Mouse (Mus musculus) neural tube, embryonic 15.5 days (tissue): ENCODE results near the gene Fnip2. TPM values are rescaled to one million over a fixed set of nuclear protein-coding genes. Genes with fewer than 3 reads are reported as not detected.

Experiments
- ATAC-seq: fragments of 200-750 bp; cut with Nextera tagmentation; 2 replicates; pipeline ENCODE4 v1.8.0; 2017; ENCODE audit warnings: mild to moderate bottlenecking, moderate TSS enrichment, moderate library complexity; ENCODE audit not compliant: low FRiP score
- H3K27ac ChIP-seq: fragments of 300-500 bp; sonication (generic); replicated peaks from 2 replicates; pipeline ENCODE4 v1.5.1; 2015; ENCODE audit warnings: mild to moderate bottlenecking, inconsistent platforms
- H3K27me3 ChIP-seq: fragments of 300-500 bp; sonication (generic); replicated peaks from 2 replicates; pipeline ENCODE4 v1.6.1; 2015; ENCODE audit warnings: inconsistent platforms
- H3K36me3 ChIP-seq: fragments of 300-500 bp; sonication (generic); 2 replicates; pipeline ENCODE4 v1.6.1; 2015; ENCODE audit warnings: inconsistent platforms
- H3K4me1 ChIP-seq: fragments of 300-500 bp; sonication (generic); 2 replicates; pipeline ENCODE4 v1.6.1; 2015; ENCODE audit warnings: inconsistent platforms
- H3K4me2 ChIP-seq: fragments of 300-500 bp; sonication (generic); 2 replicates; pipeline ENCODE4 v1.6.1; 2015; ENCODE audit warnings: inconsistent platforms, mild to moderate bottlenecking, moderate library complexity
- H3K4me3 ChIP-seq: fragments of 300-500 bp; sonication (generic); replicated peaks from 2 replicates; pipeline ENCODE4 v1.5.1; 2015; ENCODE audit warnings: mild to moderate bottlenecking, inconsistent platforms
- H3K9ac ChIP-seq: fragments of 300-500 bp; sonication (generic); replicated peaks from 2 replicates; pipeline ENCODE4 v1.6.1; 2015; ENCODE audit warnings: mild to moderate bottlenecking, inconsistent platforms
- H3K9me3 ChIP-seq: fragments of 300-500 bp; sonication (generic); replicated peaks from 2 replicates; pipeline ENCODE4 v1.6.1; 2016; ENCODE audit warnings: inconsistent platforms
- WGBS: fragments of 180-500 bp; shearing (Covaris S2); methylation state at CpG from one replicate; pipeline ENCODE4 v1.1.7; 2015; ENCODE audit warnings: mixed read lengths; 5-methylcytosine and 5-hydroxymethylcytosine counted together
- polyA plus RNA-seq: library from polyadenylated mRNA; unstranded; fragments of >200 nt; fragmentation: Nextera tagmentation; extraction: Ambion mirVana; gene quantifications from 2 replicates; pipeline ENCODE4 v1.2.1, GENCODE M21; 2015

The Fnip2 gene
- polyA plus RNA-seq, 1 experiment from 2014 or later: 7.3 TPM

DNA sequence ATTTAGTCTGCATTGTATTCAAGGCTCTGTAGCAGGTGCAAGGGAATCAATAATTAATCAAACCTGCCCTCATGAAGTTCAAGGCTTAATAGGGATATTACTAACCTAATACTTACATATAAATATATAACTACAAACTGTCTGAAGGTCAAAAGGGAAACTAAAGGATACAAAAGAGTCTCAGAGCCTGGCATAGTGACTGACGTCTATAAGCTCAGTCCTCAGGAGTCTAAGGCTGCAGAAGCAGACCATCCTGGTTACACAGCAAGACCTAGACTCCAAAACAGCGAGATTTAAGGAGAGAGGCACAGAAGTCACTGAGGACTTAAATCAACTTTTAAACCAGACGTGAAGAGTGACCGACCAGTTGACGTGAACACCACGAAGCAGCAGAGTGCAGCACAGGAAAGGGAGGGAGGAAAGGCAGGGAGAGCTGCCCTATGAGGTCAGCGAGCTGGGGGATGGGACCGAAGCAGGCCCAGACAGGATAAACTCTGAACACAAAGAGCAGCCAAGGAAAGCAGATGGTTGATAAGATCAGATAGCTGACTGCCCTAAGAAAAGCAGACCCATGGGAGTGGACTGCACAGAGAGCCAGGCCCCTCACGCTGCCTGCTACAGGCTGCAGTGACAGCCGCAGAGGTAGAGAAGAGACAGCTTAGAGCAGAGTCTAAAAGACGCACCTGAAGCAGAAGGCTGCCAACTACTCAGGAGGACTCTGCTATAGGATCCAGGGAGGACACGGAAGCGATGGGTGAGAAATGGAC is 48.7 kb downstream of the Fnip2 start:
- Histone ChIP-seq H3K4me3 (no peak overlapping the region), H3K4me2 (no peak overlapping the region), H3K27ac (peak overlapping the region; percentile 10; the same call in 1 of the 2 replicates), H3K36me3 (no peaks in the 10 kb centered on the region), H3K27me3 (no peaks in the 10 kb centered on the region), H3K9me3 (no peaks in the 10 kb centered on the region), H3K4me1 (peaks cover 21% of the 10 kb centered on the region), H3K9ac (no peak overlapping the region)
- peak; percentile 58; the same call in 1 of the 2 replicates for ATAC-seq
- WGBS: 52% methylated on average over 13 of the region's 13 CpGs

DNA sequence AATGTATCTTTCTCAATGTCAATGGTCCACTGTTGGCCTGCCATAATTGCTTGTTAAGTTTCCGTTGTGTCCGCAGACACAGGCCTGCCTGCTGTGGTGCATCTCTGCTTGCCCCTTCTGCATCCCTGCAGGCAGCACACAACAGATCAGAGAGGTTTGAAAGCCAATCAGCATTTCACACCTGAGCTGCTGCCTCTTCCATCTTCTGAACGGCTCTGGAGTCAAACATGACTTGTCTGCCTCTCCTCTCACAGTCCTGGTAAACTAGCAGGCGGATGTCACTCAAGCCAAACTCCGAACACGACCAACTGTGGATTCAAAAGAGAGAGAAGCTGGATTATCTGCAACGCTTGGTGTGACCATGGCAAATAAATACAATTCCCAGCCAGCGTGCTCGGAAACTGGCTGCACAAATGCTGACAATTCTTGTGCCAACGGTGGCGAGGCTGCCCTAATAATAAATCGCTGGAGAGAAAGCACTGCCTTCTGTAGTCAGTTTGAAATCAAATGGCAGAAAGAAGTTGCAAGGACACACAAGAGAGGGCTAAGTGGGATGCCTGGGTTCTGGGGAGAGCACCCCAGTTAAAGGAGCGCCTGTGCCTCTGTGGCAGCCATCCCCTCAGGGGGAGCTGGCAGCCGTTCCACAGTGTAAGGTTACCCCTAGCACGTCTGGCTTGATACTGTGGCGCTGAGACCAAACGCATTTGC is 49.6 kb downstream of the Fnip2 start:
- WGBS: 48% methylated on average over 17 of the region's 17 CpGs
- Histone ChIP-seq H3K27ac (peak overlapping the region; percentile 10; the same call in 1 of the 2 replicates), H3K4me1 (peaks cover 21% of the 10 kb centered on the region), H3K27me3 (no peaks in the 10 kb centered on the region), H3K36me3 (no peaks in the 10 kb centered on the region), H3K4me2 (peak overlapping the region; percentile 9), H3K9ac (no peak overlapping the region), H3K9me3 (no peaks in the 10 kb centered on the region), H3K4me3 (no peak overlapping the region)
- 0 out of 2 replicates have a peak, but pooled peaks have one; percentile 21 for ATAC-seq

DNA sequence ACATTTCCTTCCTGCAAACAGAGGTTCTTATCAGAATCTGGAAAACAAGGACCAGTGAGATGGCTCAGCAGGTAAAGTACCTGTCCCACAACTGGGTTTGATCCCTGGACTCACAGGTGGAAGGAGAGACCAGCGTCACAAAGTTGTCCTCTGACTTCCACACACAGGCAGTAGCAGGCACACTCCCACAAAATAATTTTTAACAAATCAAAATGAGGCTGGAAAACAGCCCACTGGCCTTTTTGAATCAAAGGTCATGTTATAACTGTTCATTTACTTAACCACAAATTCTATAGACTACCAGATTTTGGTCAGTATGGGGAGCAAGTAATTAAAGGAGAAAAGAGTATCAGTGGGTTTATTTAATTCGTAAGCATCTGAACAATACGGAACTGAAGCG is 50.6 kb downstream of the Fnip2 start:
- H3K27ac ChIP-seq: no peak overlapping the region
- no peak overlapping the region for H3K4me3 ChIP-seq
- H3K9me3 ChIP-seq: no peaks in the 10 kb centered on the region
- no peak overlapping the region for H3K9ac ChIP-seq
- WGBS: 97% methylated on average over 4 of the region's 4 CpGs
- ATAC-seq: no peak
- peaks cover 21% of the 10 kb centered on the region for H3K4me1 ChIP-seq
- H3K27me3 ChIP-seq: no peaks in the 10 kb centered on the region
- no peak overlapping the region for H3K4me2 ChIP-seq
- no peaks in the 10 kb centered on the region for H3K36me3 ChIP-seq

DNA sequence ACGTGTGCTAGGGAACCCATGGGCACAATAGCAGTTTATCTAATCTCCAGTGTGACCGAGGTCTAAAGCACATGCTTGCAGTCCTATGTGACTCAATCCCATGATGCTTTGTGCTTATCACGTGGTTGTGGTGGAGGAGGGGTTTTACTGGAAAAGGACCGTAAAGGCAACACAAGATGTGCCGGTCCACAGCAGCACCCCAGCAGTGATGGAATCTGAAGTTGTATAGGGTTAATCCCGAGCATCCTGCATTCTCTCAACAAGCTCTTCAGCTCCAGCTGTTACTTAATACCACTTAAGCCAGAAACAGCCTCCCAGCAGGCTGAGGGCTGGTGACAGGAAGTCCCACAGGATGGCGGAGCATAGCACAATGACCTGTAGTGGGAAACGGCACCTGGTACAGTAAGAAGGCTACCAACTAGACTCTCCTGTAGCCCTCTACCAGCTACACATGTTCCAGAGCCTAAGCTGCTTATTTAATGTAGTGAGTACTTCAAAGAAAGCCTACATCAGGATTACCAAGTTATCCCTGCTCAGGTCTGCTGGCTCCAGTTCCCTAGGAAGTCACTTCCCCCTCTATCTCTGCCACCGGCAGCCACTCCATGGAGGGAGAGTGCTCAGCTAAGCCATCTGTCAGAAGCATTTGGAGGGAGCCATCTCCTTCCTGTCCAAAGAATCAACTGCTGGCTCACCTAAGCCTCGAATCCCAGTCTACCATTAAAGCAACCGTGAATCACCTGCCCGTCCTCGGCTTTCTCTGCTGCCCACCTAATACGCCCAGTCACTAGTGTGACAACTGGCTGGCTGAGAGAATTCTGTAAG is 51.3 kb downstream of the Fnip2 start:
- Histone ChIP-seq H3K9me3 (no peaks in the 10 kb centered on the region), H3K9ac (no peak overlapping the region), H3K4me1 (peaks cover 21% of the 10 kb centered on the region), H3K27me3 (no peaks in the 10 kb centered on the region), H3K36me3 (no peaks in the 10 kb centered on the region), H3K27ac (no peak overlapping the region), H3K4me2 (no peak overlapping the region), H3K4me3 (no peak overlapping the region)
- ATAC-seq: no peak
- WGBS: 82% methylated on average over 14 of the region's 14 CpGs

DNA sequence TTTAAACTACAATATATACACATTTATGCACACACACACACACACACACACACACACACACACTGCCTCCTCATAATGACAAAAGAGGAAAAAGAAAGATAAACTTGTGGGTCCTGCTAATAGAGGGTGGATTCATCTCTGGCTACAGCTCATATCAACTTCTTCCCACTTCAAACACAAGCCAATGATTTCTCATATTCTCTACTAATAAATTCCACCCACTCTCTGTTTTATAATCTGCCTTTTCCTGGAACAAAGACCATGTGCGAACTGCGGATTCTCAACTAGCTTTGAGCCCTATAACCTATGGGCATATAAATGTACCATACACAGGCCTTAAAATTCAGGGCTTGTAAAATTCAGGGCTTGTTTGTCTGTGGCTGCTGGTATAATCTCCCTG is 53.3 kb downstream of the Fnip2 start:
- Histone ChIP-seq H3K9me3 (no peaks in the 10 kb centered on the region), H3K4me3 (no peak overlapping the region), H3K36me3 (no peaks in the 10 kb centered on the region), H3K4me2 (no peak overlapping the region), H3K27ac (no peak overlapping the region), H3K27me3 (no peaks in the 10 kb centered on the region), H3K9ac (no peak overlapping the region), H3K4me1 (peaks cover 18% of the 10 kb centered on the region)
- no peak for ATAC-seq
- WGBS: 95% methylated on average over 2 of the region's 2 CpGs

DNA sequence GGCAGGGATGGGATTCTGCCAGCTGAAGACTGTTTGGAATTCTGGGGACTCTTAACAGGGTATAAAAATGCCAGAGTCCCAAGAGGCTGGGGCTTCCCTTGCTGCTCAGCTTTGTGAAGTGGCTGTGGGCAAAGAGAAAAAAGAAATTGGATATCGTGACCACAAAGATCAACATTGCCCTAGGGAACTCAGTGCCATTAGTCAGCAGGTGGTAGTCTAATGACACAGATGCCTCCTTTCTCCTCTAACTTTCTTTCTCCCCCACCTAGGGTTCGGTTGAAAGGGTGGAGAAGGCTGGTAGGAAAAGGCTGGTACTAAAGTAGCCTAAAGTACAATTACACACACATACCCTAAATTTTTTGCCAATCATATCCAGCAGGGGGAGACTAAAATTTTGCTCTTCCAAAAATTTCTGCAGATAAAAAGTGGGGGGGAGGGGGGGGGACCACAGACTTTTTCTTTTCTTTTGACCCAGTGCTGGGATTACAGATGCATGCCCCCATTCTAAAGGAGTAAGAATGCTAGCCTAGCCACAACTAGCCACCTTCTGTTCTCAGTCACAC is 66.3 kb downstream of the Fnip2 start:
- H3K27me3 ChIP-seq: no peaks in the 10 kb centered on the region
- H3K4me1 ChIP-seq: no peaks in the 10 kb centered on the region
- no peak overlapping the region for H3K4me3 ChIP-seq
- H3K36me3 ChIP-seq: peaks cover 12% of the 10 kb centered on the region; the same call in 1 of the 2 replicates
- no peak overlapping the region for H3K9ac ChIP-seq
- H3K27ac ChIP-seq: no peak overlapping the region
- no peak for ATAC-seq
- 60% methylated on average over 2 of the region's 2 CpGs for WGBS
- H3K4me2 ChIP-seq: no peak overlapping the region
- H3K9me3 ChIP-seq: no peaks in the 10 kb centered on the region

DNA sequence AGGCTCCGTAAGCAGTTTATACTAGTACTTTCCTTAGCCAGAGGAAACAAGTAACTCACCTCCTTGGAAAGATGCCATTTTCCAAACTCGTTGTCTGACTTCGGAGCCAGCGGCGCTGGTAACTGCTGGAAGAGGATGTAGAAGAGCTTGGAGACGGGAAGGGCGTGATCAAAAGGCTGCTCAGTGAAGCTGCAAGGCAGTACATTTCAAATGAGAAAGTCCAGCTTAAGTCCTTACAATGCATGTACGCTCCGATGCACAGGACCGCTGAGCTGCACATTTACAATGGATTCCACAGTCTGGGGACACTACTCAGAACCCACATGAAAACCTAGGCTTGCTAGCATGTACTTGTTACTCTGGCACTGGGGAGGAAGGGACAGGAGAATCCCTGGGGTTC is 67.3 kb downstream of the Fnip2 start:
- Histone ChIP-seq H3K4me3 (no peak overlapping the region), H3K4me1 (no peaks in the 10 kb centered on the region), H3K36me3 (peaks cover 15% of the 10 kb centered on the region), H3K27me3 (no peaks in the 10 kb centered on the region), H3K4me2 (no peak overlapping the region), H3K9ac (no peak overlapping the region), H3K9me3 (no peaks in the 10 kb centered on the region), H3K27ac (no peak overlapping the region)
- ATAC-seq: no peak
- 51% methylated on average over 10 of the region's 10 CpGs for WGBS

DNA sequence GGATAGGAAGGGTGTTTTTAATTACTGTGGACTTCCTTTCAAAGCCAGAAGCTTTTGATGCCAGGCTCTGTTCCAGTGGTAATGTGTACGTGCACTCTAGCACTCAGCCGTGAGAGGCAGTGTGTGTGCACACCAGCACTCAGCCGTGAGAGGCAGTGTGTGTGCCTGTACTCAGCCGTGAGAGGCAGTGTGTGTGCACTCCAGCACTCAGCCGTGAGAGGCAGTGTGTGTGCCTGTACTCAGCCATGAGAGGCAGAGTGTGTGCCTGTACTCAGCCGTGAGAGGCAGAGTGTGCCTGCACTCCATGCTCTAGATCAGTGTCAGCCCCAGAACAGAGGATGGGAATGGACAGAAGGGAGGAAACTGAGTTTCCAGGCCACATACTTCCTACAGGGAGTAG is 70.9 kb downstream of the Fnip2 start:
- Histone ChIP-seq H3K36me3 (peaks cover 36% of the 10 kb centered on the region), H3K27ac (no peak overlapping the region), H3K4me3 (no peak overlapping the region), H3K9ac (no peak overlapping the region), H3K4me2 (no peak overlapping the region), H3K9me3 (no peaks in the 10 kb centered on the region), H3K27me3 (no peaks in the 10 kb centered on the region), H3K4me1 (no peaks in the 10 kb centered on the region)
- no peak for ATAC-seq
- 86% methylated on average over 6 of the region's 6 CpGs for WGBS

DNA sequence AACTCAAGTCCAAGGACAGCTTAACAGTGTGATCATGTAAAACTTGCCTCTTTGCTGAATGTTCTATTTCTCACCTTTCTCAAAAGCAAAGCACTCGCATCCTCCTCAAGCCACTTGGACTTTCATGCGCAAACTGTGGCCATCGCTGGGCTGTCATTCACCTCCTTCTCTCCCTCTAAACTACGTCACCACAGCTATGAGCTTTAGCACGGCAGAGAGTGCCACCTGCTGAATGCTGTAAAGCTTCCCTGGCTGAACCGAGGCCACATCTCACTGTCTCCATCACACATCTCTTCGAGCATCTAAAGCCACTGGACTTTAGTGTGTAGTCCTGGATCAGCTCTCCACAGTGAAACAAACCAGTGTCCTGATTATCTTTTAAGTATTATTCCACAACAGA is 72.4 kb downstream of the Fnip2 start:
- Histone ChIP-seq H3K9ac (no peak overlapping the region), H3K36me3 (peaks cover 34% of the 10 kb centered on the region), H3K4me2 (no peak overlapping the region), H3K4me3 (no peak overlapping the region), H3K27ac (no peak overlapping the region), H3K27me3 (no peaks in the 10 kb centered on the region), H3K4me1 (no peaks in the 10 kb centered on the region), H3K9me3 (no peaks in the 10 kb centered on the region)
- 76% methylated on average over 7 of the region's 7 CpGs for WGBS
- ATAC-seq: no peak

DNA sequence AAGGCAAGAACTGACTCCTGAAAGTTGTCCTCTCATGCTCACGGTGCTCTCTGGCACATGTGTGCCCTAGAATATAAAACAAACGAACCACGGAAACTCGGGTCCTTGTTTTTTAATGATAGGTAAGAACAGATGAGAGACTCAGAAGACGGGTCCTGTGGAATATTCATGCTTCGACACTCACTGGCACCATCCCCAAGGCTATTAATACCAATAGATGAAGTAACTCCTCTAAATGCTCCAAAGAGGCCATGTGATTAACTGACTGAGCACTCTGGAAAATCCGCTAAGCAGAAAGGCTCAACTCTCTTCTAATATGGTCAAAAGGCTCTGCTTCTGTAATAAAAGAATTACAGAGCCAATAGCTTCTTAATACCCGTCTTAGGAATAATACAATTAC is 73.6 kb downstream of the Fnip2 start:
- no peaks in the 10 kb centered on the region for H3K9me3 ChIP-seq
- no peaks in the 10 kb centered on the region for H3K27me3 ChIP-seq
- H3K4me3 ChIP-seq: no peak overlapping the region
- H3K36me3 ChIP-seq: peaks cover 32% of the 10 kb centered on the region
- no peak overlapping the region for H3K27ac ChIP-seq
- H3K9ac ChIP-seq: no peak overlapping the region
- H3K4me1 ChIP-seq: no peaks in the 10 kb centered on the region
- H3K4me2 ChIP-seq: no peak overlapping the region
- 72% methylated on average over 8 of the region's 8 CpGs for WGBS
- no peak for ATAC-seq

DNA sequence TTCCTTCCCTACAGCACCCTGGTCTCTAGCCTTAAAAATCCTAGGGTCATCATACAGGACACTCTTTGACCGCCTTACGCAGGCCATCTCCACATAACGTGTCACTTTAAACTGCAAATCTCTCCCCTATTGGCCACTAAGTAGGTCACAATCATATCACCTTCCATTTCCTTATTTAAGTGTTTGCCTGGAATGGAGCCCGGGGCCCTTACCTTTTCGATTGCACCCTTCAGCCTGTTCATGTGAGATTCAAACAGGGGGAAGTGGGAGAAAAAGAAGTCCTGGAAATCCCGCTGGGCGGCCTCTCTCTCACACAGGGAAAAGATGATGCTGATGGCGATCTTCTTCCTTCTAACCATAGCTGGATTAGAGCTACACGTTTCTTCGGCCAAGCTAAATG is 74.5 kb downstream of the Fnip2 start:
- WGBS: 96% methylated on average over 10 of the region's 10 CpGs

More for the DNA sequence above, 74.5 kb downstream of the Fnip2 start:
- Histone ChIP-seq H3K27ac (no peak overlapping the region), H3K9me3 (no peaks in the 10 kb centered on the region), H3K36me3 (peaks cover 36% of the 10 kb centered on the region), H3K9ac (no peak overlapping the region), H3K27me3 (no peaks in the 10 kb centered on the region), H3K4me3 (no peak overlapping the region), H3K4me2 (no peak overlapping the region), H3K4me1 (no peaks in the 10 kb centered on the region)
- no peak for ATAC-seq
